ENCODE assay signal across 12 mouse cellular contexts in the genomic region with DNA sequence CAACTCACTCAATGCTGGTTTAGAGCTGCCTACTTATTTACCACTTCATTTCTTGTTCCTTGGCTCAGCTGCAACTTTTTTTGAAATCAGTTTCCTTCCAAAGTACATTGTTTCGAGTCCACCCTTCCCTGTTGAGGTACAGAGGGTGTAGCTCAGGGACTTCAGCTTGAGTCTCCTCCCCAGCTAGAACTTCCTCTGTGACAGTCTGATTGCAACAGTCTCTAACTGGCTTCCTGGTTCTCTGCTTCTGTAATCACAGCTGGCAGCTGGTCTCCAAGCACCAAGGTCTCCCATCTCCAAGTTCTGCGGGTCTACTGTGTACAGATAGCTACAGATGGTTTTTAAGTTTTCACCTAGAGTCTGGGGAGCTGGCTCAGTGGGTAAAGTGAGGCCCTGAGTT.
DNase-seq lines count a peak whose midpoint lies in the region; ATAC-seq and TF ChIP-seq lines count a peak whose summit lies in the region.
"Had no signal": no experiment of that assay in that cellular context is flagged by ENCODE, and none has a peak within 500 bp of the region (broad histone marks: within the 10 kb centered on the region; RNA-seq: fewer than 3 reads in every experiment).

No protein-coding gene starts in this region.

- H3K27me3 ChIP-seq in thymus, adult 2 months (ENCODE audit: control insufficient read depth, insufficient read depth, low read length): no peaks in the 10 kb centered on the region

- TF ChIP-seq POLR2A in thymus, adult 2 months (IDR thresholded peaks at IDR 0.05; ENCODE audit: control insufficient read depth, extremely low read depth, insufficient read depth, low read length, poor library complexity): no peak

- intact Hi-C loops in heart, postnatal 25 days (cut with DNase I): no loop called here
- intact Hi-C loops in gastrocnemius, postnatal 36 days (cut with DNase I): no loop called here

- H3K4me1 ChIP-seq in thymus, adult 2 months (replicated peaks; ENCODE audit: control insufficient read depth, insufficient read depth, low read length): peaks cover 20% of the 10 kb centered on the region

- DNase-seq in heart, adult 18-20 months: peak; percentile 18 to 59
- no peak for DNase-seq in heart, postnatal 25 days (ENCODE audit: low spot score)
- DNase-seq in thymus, adult 2 months: peak; percentile 31
- no peak for DNase-seq in thymus, adult 18-20 months
- DNase-seq in natural killer cell, adult 2 months (ENCODE audit: low spot score in 2 of 2): no peak
- DNase-seq in right cerebral cortex, adult 18-20 months: no peak
- DNase-seq in gastrocnemius, postnatal 36 days: no peak
- DNase-seq: adrenal gland, postnatal 25 days; cerebellum, adult 8-10 months; kidney, postnatal 4 days had no signal

- no peak for TF ChIP-seq CTCF in thymus, adult 2 months (IDR thresholded peaks at IDR 0.05; ENCODE audit: borderline replicate concordance, control insufficient read depth, extremely low read depth, insufficient read depth, low read length, poor library complexity)

- H3K27ac ChIP-seq in thymus, adult 2 months (ENCODE audit: control insufficient read depth, insufficient read depth, low read length): peak overlapping the region; percentile 27

- peak; percentile 90 for ATAC-seq in monocyte, adult 5-6 weeks (replicated peaks; ENCODE audit: insufficient number of reproducible peaks, low FRiP score, low TSS enrichment, poor library complexity, severe bottlenecking)

- H3K4me3 ChIP-seq in thymus, adult 2 months (ENCODE audit: control insufficient read depth, insufficient read depth, low read length): no peak overlapping the region
- H3K4me3 ChIP-seq: megakaryocyte, embryonic 14.5 days had no signal

- no peaks in the 10 kb centered on the region for H3K36me3 ChIP-seq in thymus, adult 2 months (ENCODE audit: control insufficient read depth, insufficient read depth, low read length)

- 9% methylated on average over 2 of the region's 2 CpGs for WGBS in thymus, adult 2 months

Comparison
In these comparisons a context has a peak if more than half of its experiments do, and no peak if none do; other contexts are left out.
1. DNase-seq: peak in heart, adult 18-20 months (2 of 2) and thymus, adult 2 months (single experiment); none in heart, postnatal 25 days (single experiment), thymus, adult 18-20 months (0 of 2), natural killer cell, adult 2 months (0 of 2), right cerebral cortex, adult 18-20 months (single experiment) and gastrocnemius, postnatal 36 days (0 of 2).